Mouse (Mus musculus): ENCODE results near the gene Mpst. TPM values are rescaled to one million over a fixed set of nuclear protein-coding genes. Genes with fewer than 3 reads are reported as not detected.

The Mpst gene
- total RNA-seq, 1 experiment from 2014 or later: 19.4 TPM

DNA sequence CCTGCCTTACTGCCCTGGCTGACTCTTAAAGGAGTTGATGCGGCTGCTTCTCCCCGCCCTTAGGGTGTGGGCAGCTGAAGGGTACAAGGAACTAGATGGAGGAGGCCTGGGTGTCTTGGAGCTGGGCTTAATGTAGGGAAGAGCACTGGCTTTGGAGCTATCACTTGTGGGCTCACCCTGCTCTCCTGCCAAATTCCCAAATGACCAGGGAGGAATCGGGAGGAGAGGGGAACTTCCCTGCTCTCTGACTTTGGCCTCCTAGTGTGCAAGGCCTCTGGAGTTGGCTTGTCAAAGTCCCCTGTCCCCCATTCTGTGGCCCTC is 22.9 kb downstream of the Mpst start:
- ATAC-seq (replicated peaks in 1 of 2; ENCODE audit: insufficient read depth in 1 of 2, low FRiP score in 2 of 2, low TSS enrichment in 1 of 2, low read depth in 1 of 2, poor library complexity in 2 of 2, severe bottlenecking in 2 of 2): 0 out of 4 replicates have a peak, but pooled peaks of 1 of the 2 experiments have one; percentile 24

- ATAC-seq (replicated peaks in 1 of 2; ENCODE audit: insufficient read depth in 1 of 2, low FRiP score in 2 of 2, low TSS enrichment in 1 of 2, low read depth in 1 of 2, poor library complexity in 2 of 2, severe bottlenecking in 2 of 2): no peak
Measured at GRCm38 (mm10) chr15:78429871-78430622, 23.8 kb downstream of the Mpst start.

- ATAC-seq (replicated peaks in 1 of 2; ENCODE audit: insufficient read depth in 1 of 2, low FRiP score in 2 of 2, low TSS enrichment in 1 of 2, low read depth in 1 of 2, poor library complexity in 2 of 2, severe bottlenecking in 2 of 2): no peak
Measured at GRCm38 (mm10) chr15:78430874-78431273, 24.7 kb downstream of the Mpst start.

GRCm38 (mm10) chr15:78431541-78432121 is 25.4 kb downstream of the Mpst start:
- no peak for ATAC-seq (replicated peaks in 1 of 2; ENCODE audit: insufficient read depth in 1 of 2, low FRiP score in 2 of 2, low TSS enrichment in 1 of 2, low read depth in 1 of 2, poor library complexity in 2 of 2, severe bottlenecking in 2 of 2)

DNA sequence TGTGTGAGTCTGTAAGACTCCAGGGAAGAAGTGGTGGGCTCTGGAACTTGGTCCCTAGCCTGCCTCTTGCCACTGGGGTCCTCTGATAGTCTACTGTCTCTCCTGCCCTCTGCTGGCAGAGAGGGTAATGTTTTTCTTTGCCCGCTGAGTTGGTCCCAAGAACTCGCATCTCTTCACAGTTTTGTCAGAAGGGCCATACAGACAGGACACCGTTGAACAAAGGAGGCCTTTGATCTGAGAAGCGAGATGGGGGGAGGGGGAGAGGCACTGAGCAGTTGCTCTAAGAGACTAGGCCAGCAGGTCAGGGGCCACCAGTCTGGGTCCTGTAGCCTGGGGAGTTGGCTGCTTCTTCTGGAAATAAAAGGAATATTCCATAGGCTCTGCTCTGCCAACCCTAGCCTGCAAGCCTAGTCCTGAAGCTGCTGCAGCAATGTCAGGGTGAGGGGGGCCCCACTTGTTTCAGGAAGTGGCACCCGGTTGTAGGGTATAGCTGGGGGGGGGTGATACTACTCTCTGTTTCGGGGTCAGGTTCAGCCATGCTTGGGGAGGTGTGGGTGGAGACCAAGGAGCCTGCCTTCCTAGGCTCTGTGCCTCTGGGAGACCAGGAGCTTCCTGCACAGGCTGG is 28.8 kb downstream of the Mpst start:
- peak in 1 of 2 experiments; percentile 51; a peak in 1 of 4 replicates for ATAC-seq (replicated peaks in 1 of 2; ENCODE audit: insufficient read depth in 1 of 2, low FRiP score in 2 of 2, low TSS enrichment in 1 of 2, low read depth in 1 of 2, poor library complexity in 2 of 2, severe bottlenecking in 2 of 2)

GRCm38 (mm10) chr15:78435681-78436080 is 29.5 kb downstream of the Mpst start:
- no peak for ATAC-seq (replicated peaks in 1 of 2; ENCODE audit: insufficient read depth in 1 of 2, low FRiP score in 2 of 2, low TSS enrichment in 1 of 2, low read depth in 1 of 2, poor library complexity in 2 of 2, severe bottlenecking in 2 of 2)

GRCm38 (mm10) chr15:78436380-78437192 is 30.4 kb downstream of the Mpst start:
- no peak for ATAC-seq (replicated peaks in 1 of 2; ENCODE audit: insufficient read depth in 1 of 2, low FRiP score in 2 of 2, low TSS enrichment in 1 of 2, low read depth in 1 of 2, poor library complexity in 2 of 2, severe bottlenecking in 2 of 2)

DNA sequence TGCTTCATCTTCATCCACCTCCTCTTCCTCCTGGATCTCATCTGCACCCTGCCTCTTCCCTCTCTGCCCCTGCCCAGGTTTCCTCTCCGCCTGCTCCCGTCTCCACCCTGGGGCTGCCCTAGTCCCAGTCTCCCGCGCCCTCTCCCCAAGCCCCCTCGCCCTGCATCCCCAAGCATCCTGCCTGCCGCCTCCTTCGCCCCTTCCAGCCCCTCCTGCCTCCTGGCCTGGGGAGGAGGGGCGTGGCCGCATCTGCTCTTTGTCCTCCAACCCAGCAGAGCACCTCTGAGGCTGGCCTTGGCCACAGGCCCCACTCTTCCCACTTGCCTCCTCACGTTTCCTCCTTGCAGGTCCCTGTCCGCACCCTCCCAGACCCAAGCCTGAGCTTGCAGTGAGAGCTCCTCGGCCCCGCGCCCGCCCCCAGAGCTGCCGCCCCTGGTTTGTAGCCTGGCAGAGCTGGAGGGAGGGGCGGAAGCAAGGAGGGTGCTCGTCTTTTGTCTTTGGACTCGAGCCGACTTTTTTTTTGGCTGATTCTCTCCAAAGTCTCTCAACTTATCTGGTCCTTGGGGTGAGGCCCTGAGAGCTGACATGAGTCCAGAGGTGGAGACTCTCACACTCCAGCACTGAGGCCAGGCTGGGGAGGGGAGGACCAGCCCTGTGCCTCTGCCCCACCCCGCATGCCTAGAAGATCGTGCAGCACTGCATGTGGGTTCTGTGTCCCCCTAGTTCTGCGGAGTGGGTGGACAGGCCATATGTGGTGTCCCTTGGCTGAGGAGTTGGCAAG is 31.2 kb downstream of the Mpst start:
- no peak for ATAC-seq (replicated peaks in 1 of 2; ENCODE audit: insufficient read depth in 1 of 2, low FRiP score in 2 of 2, low TSS enrichment in 1 of 2, low read depth in 1 of 2, poor library complexity in 2 of 2, severe bottlenecking in 2 of 2)

DNA sequence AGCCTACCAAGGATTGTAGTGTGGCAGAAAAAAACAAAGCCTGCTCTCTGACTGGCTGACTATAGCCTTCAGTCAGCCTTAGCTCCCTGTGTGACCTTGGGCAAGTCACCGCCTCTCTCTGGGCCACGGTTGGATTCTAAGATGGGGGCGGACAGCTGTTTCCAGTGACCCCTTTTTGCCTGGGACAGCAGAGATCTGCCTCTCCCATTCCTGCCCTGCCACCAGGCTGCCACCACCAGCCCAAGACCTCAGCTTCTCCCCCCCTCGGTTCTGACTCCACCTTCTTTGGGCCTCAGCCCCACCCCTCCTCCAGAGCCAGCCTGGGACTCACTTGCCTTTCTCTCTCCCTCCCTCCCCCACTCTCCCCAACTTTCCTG is 31.8 kb downstream of the Mpst start:
- ATAC-seq (replicated peaks in 1 of 2; ENCODE audit: insufficient read depth in 1 of 2, low FRiP score in 2 of 2, low TSS enrichment in 1 of 2, low read depth in 1 of 2, poor library complexity in 2 of 2, severe bottlenecking in 2 of 2): no peak

- ATAC-seq (replicated peaks in 1 of 2; ENCODE audit: insufficient read depth in 1 of 2, low FRiP score in 2 of 2, low TSS enrichment in 1 of 2, low read depth in 1 of 2, poor library complexity in 2 of 2, severe bottlenecking in 2 of 2): no peak
Measured at GRCm38 (mm10) chr15:78438505-78438904, 32.3 kb downstream of the Mpst start.

DNA sequence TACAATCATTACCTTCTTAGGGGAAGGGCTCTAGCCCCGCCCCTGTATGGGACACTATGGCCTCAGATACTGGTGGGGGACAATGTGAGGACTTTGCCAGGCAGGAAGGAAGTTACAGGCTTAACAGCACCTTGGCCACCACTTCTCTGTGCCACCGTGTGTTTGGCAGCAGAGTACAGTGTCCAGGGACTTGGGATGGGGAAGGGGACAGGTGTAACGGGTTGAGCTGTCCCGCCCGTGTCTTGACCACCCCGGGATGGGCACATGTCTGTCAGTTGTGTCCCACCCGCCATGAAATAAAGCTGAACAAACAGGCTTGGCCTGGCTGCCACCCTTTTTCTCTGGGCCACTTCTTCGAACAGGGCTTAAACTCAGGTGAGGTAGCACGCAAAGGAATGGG is 32.8 kb downstream of the Mpst start:
- ATAC-seq (replicated peaks in 1 of 2; ENCODE audit: insufficient read depth in 1 of 2, low FRiP score in 2 of 2, low TSS enrichment in 1 of 2, low read depth in 1 of 2, poor library complexity in 2 of 2, severe bottlenecking in 2 of 2): no peak

GRCm38 (mm10) chr15:78442231-78442630 is 36.0 kb downstream of the Mpst start:
- ATAC-seq (replicated peaks in 1 of 2; ENCODE audit: insufficient read depth in 1 of 2, low FRiP score in 2 of 2, low TSS enrichment in 1 of 2, low read depth in 1 of 2, poor library complexity in 2 of 2, severe bottlenecking in 2 of 2): no peak

DNA sequence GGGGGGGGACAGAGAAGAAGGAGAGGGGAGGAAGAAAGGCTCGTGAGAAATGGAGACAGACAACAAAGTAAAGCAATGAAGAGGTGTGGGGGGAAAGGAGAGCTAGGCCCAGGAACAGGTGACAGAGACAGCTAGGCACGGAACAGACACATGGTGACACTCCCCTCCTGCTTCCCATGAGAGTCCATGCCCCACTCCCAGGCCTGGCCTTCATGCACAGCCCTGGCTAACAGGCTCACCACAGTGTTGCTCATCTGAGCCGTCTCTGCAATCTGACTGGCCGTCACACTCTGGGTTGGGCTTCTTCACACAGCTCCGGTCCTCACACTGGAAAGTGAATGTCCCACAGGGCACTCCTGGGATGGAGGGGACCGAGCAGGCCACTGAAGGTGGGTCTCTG is 37.6 kb downstream of the Mpst start:
- no peak for ATAC-seq (replicated peaks in 1 of 2; ENCODE audit: insufficient read depth in 1 of 2, low FRiP score in 2 of 2, low TSS enrichment in 1 of 2, low read depth in 1 of 2, poor library complexity in 2 of 2, severe bottlenecking in 2 of 2)

DNA sequence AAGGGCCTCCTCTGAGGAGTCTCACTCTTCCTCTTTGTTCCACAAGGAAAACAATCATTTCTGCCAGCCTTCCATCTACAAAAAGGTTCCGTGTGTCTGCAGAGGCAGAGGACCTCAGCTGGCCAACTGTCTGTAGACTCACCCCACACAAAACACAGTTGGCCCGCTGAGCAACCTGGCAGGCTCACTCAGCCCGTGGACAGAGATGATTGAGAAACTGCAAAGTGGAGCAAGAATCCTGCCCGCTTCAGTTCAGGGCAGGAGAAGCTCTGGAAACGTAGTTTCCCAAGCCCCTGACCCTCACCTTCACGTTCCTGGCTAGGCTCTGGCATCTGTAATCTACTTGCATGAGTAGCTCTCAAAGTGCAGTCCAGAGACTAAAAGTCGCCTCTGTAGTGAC is 40.9 kb downstream of the Mpst start:
- ATAC-seq (replicated peaks in 1 of 2; ENCODE audit: insufficient read depth in 1 of 2, low FRiP score in 2 of 2, low TSS enrichment in 1 of 2, low read depth in 1 of 2, poor library complexity in 2 of 2, severe bottlenecking in 2 of 2): no peak

DNA sequence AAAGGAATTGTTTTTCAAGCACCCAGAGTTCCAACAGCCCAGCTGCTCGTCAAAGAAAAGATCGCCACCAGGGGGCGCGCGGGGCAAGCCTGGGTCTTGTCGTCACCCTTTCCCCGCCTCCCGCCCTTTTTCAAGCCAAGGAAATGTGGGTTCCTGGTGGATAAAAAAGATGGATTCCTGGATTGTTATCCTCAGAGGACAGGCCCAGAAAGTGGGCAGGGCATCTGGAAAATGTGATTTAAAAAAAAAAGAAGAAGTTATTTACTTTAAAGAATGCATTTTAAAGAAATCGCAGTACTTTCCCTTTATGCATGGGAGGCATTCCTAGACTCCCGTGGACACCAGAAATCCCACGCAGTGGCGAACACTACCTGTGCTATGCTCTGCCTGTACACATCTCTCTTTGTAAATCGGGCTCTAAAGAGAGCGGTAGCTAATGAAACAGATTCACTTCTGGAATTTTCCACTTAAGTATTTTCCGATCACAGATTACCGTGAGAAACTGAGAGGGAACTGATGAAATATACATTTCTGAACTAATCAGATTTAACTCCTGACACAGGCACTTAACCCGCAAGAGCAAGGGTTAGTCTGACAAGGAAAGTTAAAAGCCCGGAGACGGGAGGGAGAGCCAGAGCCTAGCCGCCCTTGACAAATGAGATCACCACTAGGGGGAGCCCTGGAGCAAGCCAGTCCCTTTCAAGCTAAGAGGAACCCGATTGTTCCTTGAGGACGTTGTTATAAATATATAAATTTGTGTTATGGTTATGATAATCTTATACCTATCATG is 41.7 kb downstream of the Mpst start:
- peak; percentile 52 to 58; a peak in 3 of 4 replicates for ATAC-seq (replicated peaks in 1 of 2; ENCODE audit: insufficient read depth in 1 of 2, low FRiP score in 2 of 2, low TSS enrichment in 1 of 2, low read depth in 1 of 2, poor library complexity in 2 of 2, severe bottlenecking in 2 of 2)

GRCm38 (mm10) chr15:78449131-78449530 is 42.9 kb downstream of the Mpst start:
- 0 out of 4 replicates have a peak, but pooled peaks of 1 of the 2 experiments have one; percentile 14 for ATAC-seq (replicated peaks in 1 of 2; ENCODE audit: insufficient read depth in 1 of 2, low FRiP score in 2 of 2, low TSS enrichment in 1 of 2, low read depth in 1 of 2, poor library complexity in 2 of 2, severe bottlenecking in 2 of 2)

Measured in hematopoietic stem cell, adult 5-6 weeks (primary cell).